Mouse (Mus musculus) embryonic fibroblast, embryonic 13.5 days (primary cell): ENCODE data around the gene Pmp22.

Experiments used
- CTCF ChIP-seq: IDR thresholded peaks from 2 replicates; pipeline ENCODE4 v1.5.1; 2011; ENCODE audit warnings: mild to moderate bottlenecking, control low read depth, low read length, moderate library complexity, borderline replicate concordance; ENCODE audit not compliant: insufficient read depth
- POLR2A ChIP-seq: IDR thresholded peaks from 2 replicates; pipeline ENCODE4 v1.6.1; 2011; ENCODE audit warnings: low read depth, mild to moderate bottlenecking, control low read depth, low read length, moderate library complexity

DNA sequence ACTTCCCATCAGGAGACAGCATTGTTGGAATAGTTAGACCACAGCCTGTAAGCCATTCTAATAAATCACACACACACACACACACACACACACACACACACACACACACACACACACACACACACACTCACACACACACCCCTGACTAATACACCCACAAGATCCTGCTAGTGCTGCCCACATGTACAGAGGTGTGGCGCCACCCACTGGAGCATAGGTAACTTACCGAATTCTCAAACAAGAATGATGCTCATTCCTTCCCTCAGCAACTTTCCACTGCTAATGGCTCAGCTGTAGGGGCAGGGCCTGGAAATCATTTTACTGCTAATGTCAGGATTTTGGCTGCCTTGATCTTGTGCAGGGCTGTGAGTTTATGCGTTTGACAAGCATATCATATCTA is 46.5 kb downstream of the Pmp22 start:
- no peak for TF ChIP-seq CTCF
- no peak for TF ChIP-seq POLR2A
